9 mouse cellular contexts compared by ENCODE assay signal in genomic region chr16:38653390-38653871, GRCm38 (mm10). TPM values are rescaled to one million over a fixed set of nuclear protein-coding genes. Genes with fewer than 3 reads are reported as not detected.
DNase-seq lines count a peak whose midpoint lies in the region; ATAC-seq and TF ChIP-seq lines count a peak whose summit lies in the region.
"Had no signal": no experiment of that assay in that cellular context is flagged by ENCODE, and none has a peak within 500 bp of the region (broad histone marks: within the 10 kb centered on the region; RNA-seq: fewer than 3 reads in every experiment).

No protein-coding gene starts in this region.

- peak overlapping the region; percentile 48; the same call in 1 of the 2 replicates for H3K27ac ChIP-seq in hindbrain, embryonic 12.5 days
- H3K27ac ChIP-seq in hindbrain, embryonic 16.5 days (ENCODE audit: low read depth, low read length): no peak overlapping the region
- H3K27ac ChIP-seq in brown adipose tissue, adult 24 weeks (replicated peaks; ENCODE audit: low read depth, low read length): peak overlapping the region; percentile 85
- peak overlapping the region; percentile 63 for H3K27ac ChIP-seq in liver, adult 2 months (replicated peaks; ENCODE audit: insufficient read depth, low read depth, low read length)

- ATAC-seq in hindbrain, embryonic 12.5 days (ENCODE audit: low FRiP score): no peak
- ATAC-seq in hindbrain, embryonic 16.5 days: no peak
- ATAC-seq: Patski had no signal

- intact Hi-C loops in heart, postnatal 10 days (cut with DNase I): no loop called here

- H3K36me3 ChIP-seq in hindbrain, embryonic 12.5 days: no peaks in the 10 kb centered on the region
- H3K36me3 ChIP-seq in hindbrain, embryonic 16.5 days (ENCODE audit: control insufficient read depth, insufficient read depth, low read length): no peaks in the 10 kb centered on the region
- no peaks in the 10 kb centered on the region for H3K36me3 ChIP-seq in liver, adult 2 months (ENCODE audit: control insufficient read depth, insufficient read depth, low read length)
- H3K36me3 ChIP-seq in splenic B cell, adult 2 months (ENCODE audit: control insufficient read depth, insufficient read depth, low read length, poor library complexity, severe bottlenecking): no peaks in the 10 kb centered on the region

- peak; percentile 61 to 68 for DNase-seq in heart, postnatal 10 days
- no peak for DNase-seq in liver, adult 2 months (ENCODE audit: extremely low read depth, low read depth, low spot score)
- DNase-seq in splenic B cell, adult 2 months (ENCODE audit: low read depth, low spot score): peak; percentile 31
- no peak for DNase-seq in cerebellum, postnatal 10 days
- DNase-seq in frontal cortex, adult 2 months (ENCODE audit: extremely low spot score in 1 of 2, low spot score in 1 of 2): no peak

- no peak for TF ChIP-seq POLR2A in liver, adult 2 months (IDR thresholded peaks at IDR 0.05; ENCODE audit: extremely low read depth, insufficient read depth, low read length)

- 0 out of 2 replicates have a peak overlapping the region, but pooled peaks have one; percentile 6 for H3K4me2 ChIP-seq in hindbrain, embryonic 12.5 days (replicated peaks)
- no peak overlapping the region for H3K4me2 ChIP-seq in hindbrain, embryonic 16.5 days (ENCODE audit: low read length)

- peaks cover 7% of the 10 kb centered on the region; the same call in 1 of the 2 replicates for H3K4me1 ChIP-seq in hindbrain, embryonic 12.5 days
- no peaks in the 10 kb centered on the region for H3K4me1 ChIP-seq in hindbrain, embryonic 16.5 days (ENCODE audit: control insufficient read depth, insufficient read depth, low read depth, low read length)
- peaks cover 52% of the 10 kb centered on the region for H3K4me1 ChIP-seq in brown adipose tissue, adult 24 weeks (ENCODE audit: control insufficient read depth, insufficient read depth, insufficient read length, low read length)
- H3K4me1 ChIP-seq in liver, adult 2 months (ENCODE audit: control insufficient read depth, insufficient read depth, low read length): peaks cover 7% of the 10 kb centered on the region

- WGBS in hindbrain, embryonic 12.5 days: 48% methylated on average over 10 of the region's 10 CpGs
- WGBS in hindbrain, embryonic 16.5 days: 51% methylated on average over 10 of the region's 10 CpGs
- WGBS in liver, adult 2 months: 20% methylated on average over 10 of the region's 10 CpGs

- TF ChIP-seq CTCF in liver, adult 2 months (IDR thresholded peaks at IDR 0.05; ENCODE audit: low read depth, low read length): no peak

- H3K79me2 ChIP-seq in liver, adult 2 months (ENCODE audit: control insufficient read depth, insufficient read depth, low read length): no peaks in the 10 kb centered on the region

- peak overlapping the region; percentile 8; the same call in 1 of the 2 replicates for H3K9ac ChIP-seq in hindbrain, embryonic 12.5 days
- H3K9ac ChIP-seq in hindbrain, embryonic 16.5 days (ENCODE audit: low read depth, low read length): no peak overlapping the region
- H3K9ac ChIP-seq in liver, adult 2 months (ENCODE audit: low read depth, low read length): no peak overlapping the region

- H3K9me3 ChIP-seq in hindbrain, embryonic 12.5 days (replicated peaks): no peaks in the 10 kb centered on the region
- H3K9me3 ChIP-seq in hindbrain, embryonic 16.5 days (ENCODE audit: control insufficient read depth, low read length): no peaks in the 10 kb centered on the region

- no peak overlapping the region for H3K4me3 ChIP-seq in hindbrain, embryonic 12.5 days
- H3K4me3 ChIP-seq in hindbrain, embryonic 16.5 days (ENCODE audit: low read length): no peak overlapping the region
- peak overlapping the region; percentile 4 for H3K4me3 ChIP-seq in brown adipose tissue, adult 24 weeks (ENCODE audit: insufficient read depth, low read depth, low read length)
- H3K4me3 ChIP-seq in liver, adult 2 months (ENCODE audit: insufficient read depth, low read depth, low read length): no peak overlapping the region

- H3K27me3 ChIP-seq in hindbrain, embryonic 12.5 days: no peaks in the 10 kb centered on the region
- H3K27me3 ChIP-seq in hindbrain, embryonic 16.5 days (replicated peaks; ENCODE audit: control insufficient read depth, insufficient read depth, low read length): no peaks in the 10 kb centered on the region
- no peaks in the 10 kb centered on the region for H3K27me3 ChIP-seq in liver, adult 2 months (ENCODE audit: control insufficient read depth, insufficient read depth, low read length)
- no peaks in the 10 kb centered on the region for H3K27me3 ChIP-seq in splenic B cell, adult 2 months (ENCODE audit: control insufficient read depth, insufficient read depth, low read length, poor library complexity, severe bottlenecking)
- H3K27me3 ChIP-seq: Patski had no signal

RNA-seq across cellular contexts. Expression of gene Arhgap31, which starts 59.6 kb away (rescaled TPM):
- 13.9 and 15.4 TPM in 2 replicates for polyA plus RNA-seq in hindbrain, embryonic 12.5 days (2016; fragmentation: Nextera tagmentation; extraction: Ambion mirVana)
- polyA plus RNA-seq in hindbrain, embryonic 16.5 days (2015; fragmentation: Nextera tagmentation; extraction: Ambion mirVana): 4.5 and 6.7 TPM in 2 replicates
- 7.5 and 9.7 TPM in 2 replicates for polyA plus RNA-seq in brown adipose tissue, adult 24 weeks (2012; ENCODE audit: insufficient read depth, insufficient read length, missing spikeins)
- 10 to 100 TPM; 58.3 to 65.7 TPM for total RNA-seq in heart, postnatal 10 days (2021)
- total RNA-seq in liver, adult 2 months (2014; rRNA removed): 3.0 and 3.4 TPM in 2 replicates
- 1.0 and 1.4 TPM in 2 replicates for polyA plus RNA-seq in liver, adult 2 months (2012; rRNA removed)
- polyA plus RNA-seq in frontal cortex, adult 2 months (2012; rRNA removed): 12.1 and 12.3 TPM in 2 replicates

Comparison
In these comparisons a context has a peak if more than half of its experiments do, and no peak if none do; other contexts are left out.
1. DNase-seq: peak in heart, postnatal 10 days (2 of 2) and splenic B cell, adult 2 months (single experiment); none in liver, adult 2 months (single experiment), cerebellum, postnatal 10 days (0 of 2) and frontal cortex, adult 2 months (0 of 2).